9 mouse cellular contexts compared by ENCODE assay signal in genomic region chr7:136872059-136872458, GRCm38 (mm10). TPM values are rescaled to one million over a fixed set of nuclear protein-coding genes. Genes with fewer than 3 reads are reported as not detected.
DNase-seq lines count a peak whose midpoint lies in the region; ATAC-seq and TF ChIP-seq lines count a peak whose summit lies in the region.
"Had no signal": no experiment of that assay in that cellular context is flagged by ENCODE, and none has a peak within 500 bp of the region (broad histone marks: within the 10 kb centered on the region; RNA-seq: fewer than 3 reads in every experiment).

No protein-coding gene starts in this region.

- no peaks in the 10 kb centered on the region for H3K9me3 ChIP-seq in embryonic facial prominence, embryonic 13.5 days
- H3K9me3 ChIP-seq in midbrain, embryonic 14.5 days (ENCODE audit: control insufficient read depth, low read length): no peaks in the 10 kb centered on the region
- H3K9me3 ChIP-seq: lung, embryonic 15.5 days had no signal

- 13% methylated on average over 8 of the region's 8 CpGs for WGBS in embryonic facial prominence, embryonic 13.5 days
- WGBS in midbrain, embryonic 14.5 days: 2% methylated on average over 8 of the region's 8 CpGs
- 26% methylated on average over 8 of the region's 8 CpGs for WGBS in lung, adult 2 months

- peak; percentile 55 to 72 for DNase-seq in B cell, adult 2 months
- peak; percentile 33 to 64 for DNase-seq in layer of hippocampus, adult 2 months (ENCODE audit: low spot score in 2 of 2)
- peak; percentile 74 for DNase-seq in midbrain, embryonic 14.5 days
- no peak for DNase-seq in kidney, adult 18-20 months
- no peak for DNase-seq in lung, adult 2 months
- DNase-seq in cerebellum, adult 9-11 months: no peak
- DNase-seq in urinary bladder, adult 2 months (ENCODE audit: low spot score): no peak

- H3K4me1 ChIP-seq in embryonic facial prominence, embryonic 13.5 days: peaks cover 10% of the 10 kb centered on the region
- H3K4me1 ChIP-seq in midbrain, embryonic 14.5 days (ENCODE audit: control insufficient read depth, insufficient read depth, low read length): peaks cover 9% of the 10 kb centered on the region
- no peaks in the 10 kb centered on the region for H3K4me1 ChIP-seq in lung, adult 2 months (ENCODE audit: control insufficient read depth, insufficient read depth, low read length)

- H3K27me3 ChIP-seq in embryonic facial prominence, embryonic 13.5 days: peaks cover 12% of the 10 kb centered on the region
- H3K27me3 ChIP-seq in midbrain, embryonic 14.5 days (ENCODE audit: control insufficient read depth, insufficient read depth, low read length): no peaks in the 10 kb centered on the region

- no peak overlapping the region for H3K27ac ChIP-seq in embryonic facial prominence, embryonic 13.5 days
- H3K27ac ChIP-seq in layer of hippocampus, adult 2 months: no peak overlapping the region
- H3K27ac ChIP-seq in midbrain, embryonic 14.5 days (replicated peaks; ENCODE audit: low read depth, low read length): 0 out of 2 replicates have a peak overlapping the region, but pooled peaks have one; percentile 32
- H3K27ac ChIP-seq: lung, embryonic 15.5 days had no signal

- H3K36me3 ChIP-seq in embryonic facial prominence, embryonic 13.5 days: no peaks in the 10 kb centered on the region
- H3K36me3 ChIP-seq in midbrain, embryonic 14.5 days (ENCODE audit: control insufficient read depth, insufficient read depth, low read length): no peaks in the 10 kb centered on the region
- H3K36me3 ChIP-seq: lung, embryonic 15.5 days had no signal

- no peak for TF ChIP-seq POLR2A in lung, adult 2 months (IDR thresholded peaks at IDR 0.05; ENCODE audit: borderline replicate concordance, extremely low read depth, low read depth, low read length)

- TF ChIP-seq CTCF in layer of hippocampus, adult 2 months (conservative IDR thresholded peaks at IDR 0.05): no peak
- TF ChIP-seq CTCF in lung, adult 2 months (IDR thresholded peaks at IDR 0.05; ENCODE audit: insufficient read depth, low read length): no peak

- ATAC-seq in embryonic facial prominence, embryonic 13.5 days (ENCODE audit: insufficient number of reproducible peaks, insufficient read depth, low FRiP score, low TSS enrichment, low read depth): no peak
- ATAC-seq in midbrain, embryonic 14.5 days (ENCODE audit: low FRiP score, low TSS enrichment): no peak

- peak overlapping the region; percentile 34 for H3K4me2 ChIP-seq in embryonic facial prominence, embryonic 13.5 days
- peak overlapping the region; percentile 23; the same call in 1 of the 2 replicates for H3K4me2 ChIP-seq in midbrain, embryonic 14.5 days (ENCODE audit: low read length)
- H3K4me2 ChIP-seq: lung, embryonic 15.5 days had no signal

- no peak overlapping the region for H3K4me3 ChIP-seq in embryonic facial prominence, embryonic 13.5 days
- peak overlapping the region; percentile 10; the same call in 1 of the 2 replicates for H3K4me3 ChIP-seq in layer of hippocampus, adult 2 months
- no peak overlapping the region for H3K4me3 ChIP-seq in midbrain, embryonic 14.5 days (replicated peaks; ENCODE audit: low read depth, low read length)
- H3K4me3 ChIP-seq in lung, adult 2 months (replicated peaks; ENCODE audit: extremely low read depth, low read depth, low read length): no peak overlapping the region
- H3K4me3 ChIP-seq: lung, embryonic 15.5 days had no signal

- no peak overlapping the region for H3K9ac ChIP-seq in embryonic facial prominence, embryonic 13.5 days
- H3K9ac ChIP-seq in midbrain, embryonic 14.5 days (replicated peaks; ENCODE audit: low read length): no peak overlapping the region
- H3K9ac ChIP-seq: lung, embryonic 15.5 days had no signal

RNA-seq across cellular contexts. Expression of gene Mgmt, which starts 22.4 kb away (rescaled TPM):
- polyA plus RNA-seq in embryonic facial prominence, embryonic 13.5 days (2015; fragmentation: Nextera tagmentation; extraction: Ambion mirVana): 6.7 and 7.1 TPM in 2 replicates
- 1 to 10 TPM; 1.0 to 1.2 TPM for total RNA-seq in layer of hippocampus, adult 2 months (2021)
- polyA plus RNA-seq in midbrain, embryonic 14.5 days (2014; fragmentation: Nextera tagmentation; extraction: Ambion mirVana): 0.77 and 1.5 TPM in 2 replicates
- 1.7 and 1.8 TPM in 2 replicates for polyA plus RNA-seq in lung, adult 2 months (2012; rRNA removed)
- 3.4 and 3.9 TPM in 2 replicates for polyA plus RNA-seq in urinary bladder, adult 2 months (2012; rRNA removed)

Comparison
In these comparisons a context has a peak if more than half of its experiments do, and no peak if none do; other contexts are left out.
1. DNase-seq: peak in B cell, adult 2 months (2 of 2), layer of hippocampus, adult 2 months (2 of 2) and midbrain, embryonic 14.5 days (single experiment); none in kidney, adult 18-20 months (single experiment), lung, adult 2 months (single experiment), cerebellum, adult 9-11 months (single experiment) and urinary bladder, adult 2 months (single experiment).